Mouse (Mus musculus) liver, embryonic 14 days (tissue): ENCODE results near the gene Desi2. TPM values are rescaled to one million over a fixed set of nuclear protein-coding genes. Genes with fewer than 3 reads are reported as not detected.

Experiments used
- polyA plus RNA-seq: library from polyadenylated mRNA; depleted of rRNA; stranded (reverse); fragments of >200 nt; gene quantifications from 2 replicates; pipeline ENCODE4 v1.2.3, GENCODE M21; 2012; rRNA removed

Gene Desi2
- polyA plus RNA-seq: 3.8 and 4.3 TPM in 2 replicates

DNA sequence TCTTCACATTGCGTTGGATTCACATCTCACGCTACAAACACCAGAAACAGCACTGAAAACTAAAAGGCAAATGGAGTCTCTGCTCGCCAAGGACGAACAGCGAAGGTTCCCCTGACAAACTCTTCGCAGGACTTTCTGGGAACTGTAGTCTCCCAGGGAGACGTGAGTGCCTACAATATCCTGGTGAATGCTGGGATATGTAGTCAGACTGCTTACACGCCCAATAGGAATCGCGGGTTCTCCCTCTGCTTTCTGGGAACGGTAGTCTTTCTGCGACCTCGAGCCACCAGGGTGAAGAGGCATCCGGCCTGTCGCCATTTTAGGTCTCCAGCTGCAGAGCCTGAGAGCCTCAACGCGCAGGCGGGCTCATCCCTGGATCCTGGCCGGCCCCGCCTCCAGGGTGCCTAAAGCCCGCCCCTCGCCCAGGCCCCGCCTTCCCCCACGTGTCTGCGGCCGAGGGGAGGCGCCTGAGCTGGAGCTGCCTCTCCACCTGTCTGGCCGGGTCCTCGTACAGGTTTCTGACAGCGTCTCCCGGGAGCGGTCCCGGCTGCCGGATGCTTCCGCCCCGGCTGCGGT, at the start of gene Desi2:
TSS of gene Desi2 (plus strand) at position 202 of the 576 bp plus-strand sequence.

Other genes with a start within 250 kb of the Desi2 start
- gene Catspere2, start 204.0 kb upstream of the Desi2 start, polyA plus RNA-seq: 0.01 and 0.02 TPM in 2 replicates
- 51.7 and 54.3 TPM in 2 replicates for gene Cox20, start 131.7 kb downstream of the Desi2 start, polyA plus RNA-seq
- gene Hnrnpu, start 150.4 kb downstream of the Desi2 start, polyA plus RNA-seq: 217 TPM in 2 replicates
- 0.74 and 0.94 TPM in 2 replicates for gene Efcab2, start 218.7 kb downstream of the Desi2 start, polyA plus RNA-seq